Mouse (Mus musculus) c-Kit-positive CD71-positive TER-119-negative erythroid progenitor cells, embryonic 14.5 days (primary cell): ENCODE data around the gene Olfr127.
"Not testable (repeated sequence)": the region's sequence is repeated elsewhere in the genome, so short reads cannot be mapped to it uniquely, and the experiment has no call there.

ENCODE experiments used
- DNase-seq: peaks from one replicate; pipeline ENCODE4 v3.0.0-alpha.2; 2013; ENCODE audit warnings: low read depth

Olfr127 gene

GRCm38 (mm10) chr17:37900137-37900536, at the start of gene Olfr127:
Olfr127 (plus strand) TSS chr17:37900437.
- no peak for DNase-seq

GRCm38 (mm10) chr17:37863901-37864300, 36.3 kb upstream of the Olfr127 start:
- DNase-seq, result no peak

- DNase-seq, result no peak
Observed at GRCm38 (mm10) chr17:37869676-37870205, 30.5 kb upstream of the Olfr127 start.

GRCm38 (mm10) chr17:37873830-37874229, 26.4 kb upstream of the Olfr127 start:
- no peak for DNase-seq

- not testable (repeated sequence) for DNase-seq
Observed at GRCm38 (mm10) chr17:37906821-37907220, 6.6 kb downstream of the Olfr127 start.

GRCm38 (mm10) chr17:37920248-37920647, 20.0 kb downstream of the Olfr127 start, which contains the start of gene Olfr128:
Olfr128 (plus strand) TSS chr17:37920548.
- no peak for DNase-seq

GRCm38 (mm10) chr17:37952979-37953378, 52.7 kb downstream of the Olfr127 start, which contains the start of gene Olfr761:
Olfr761 (minus strand) TSS chr17:37953079.
- DNase-seq, result no peak
